Mouse (Mus musculus): ENCODE measurements around the gene Gnao1. TPM values are rescaled to one million over a fixed set of nuclear protein-coding genes. Genes with fewer than 3 reads are reported as not detected.

The Gnao1 gene
- 2.8 and 3.3 TPM in 2 replicates for polyA plus RNA-seq (2015; fragmentation: Nextera tagmentation; extraction: Ambion mirVana)

DNA sequence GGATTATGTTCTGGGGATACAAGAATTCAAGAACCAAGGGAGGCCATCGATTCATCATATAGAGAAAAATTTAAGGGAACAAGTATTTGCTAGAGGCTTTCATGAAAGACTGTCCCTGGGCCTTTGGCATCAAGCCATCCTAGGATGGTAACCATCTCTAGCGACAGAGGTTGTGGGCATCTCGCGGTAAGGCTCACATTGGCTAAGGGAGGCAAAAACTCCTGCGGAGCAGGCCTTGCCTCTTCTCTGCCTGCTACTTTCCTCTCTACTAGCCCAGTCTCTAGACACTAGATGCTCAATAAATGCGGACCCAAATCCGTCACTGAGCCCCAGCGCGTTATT, at the start of gene Gnao1:
Gnao1 (plus strand) TSS at position 281 of the 342 bp plus-strand sequence.
- H3K36me3 ChIP-seq (ENCODE audit: insufficient read depth, low read length) = no peaks in the 10 kb centered on the region
- no peak for ATAC-seq (ENCODE audit: low FRiP score, low TSS enrichment)
- peak within 1 kb of the TSS; percentile 68 for H3K4me3 ChIP-seq (ENCODE audit: low read length)
- peak within 1 kb of the TSS; percentile 83 for H3K4me2 ChIP-seq (replicated peaks; ENCODE audit: low read depth, low read length)
- H3K9me3 ChIP-seq (ENCODE audit: low read length) = no peaks in the 10 kb centered on the region
- H3K27me3 ChIP-seq (ENCODE audit: insufficient read depth, low read length) = peaks cover 30% of the 10 kb centered on the region
- WGBS = 11% methylated on average over 9 of the region's 9 CpGs
- peak within 1 kb of the TSS; percentile 34; the same call in 1 of the 2 replicates for H3K27ac ChIP-seq (ENCODE audit: low read length)
- H3K4me1 ChIP-seq (ENCODE audit: insufficient read depth, low read length) = peaks cover 29% of the 10 kb centered on the region
- H3K9ac ChIP-seq (replicated peaks; ENCODE audit: low read length) = peak within 1 kb of the TSS; percentile 71

DNA sequence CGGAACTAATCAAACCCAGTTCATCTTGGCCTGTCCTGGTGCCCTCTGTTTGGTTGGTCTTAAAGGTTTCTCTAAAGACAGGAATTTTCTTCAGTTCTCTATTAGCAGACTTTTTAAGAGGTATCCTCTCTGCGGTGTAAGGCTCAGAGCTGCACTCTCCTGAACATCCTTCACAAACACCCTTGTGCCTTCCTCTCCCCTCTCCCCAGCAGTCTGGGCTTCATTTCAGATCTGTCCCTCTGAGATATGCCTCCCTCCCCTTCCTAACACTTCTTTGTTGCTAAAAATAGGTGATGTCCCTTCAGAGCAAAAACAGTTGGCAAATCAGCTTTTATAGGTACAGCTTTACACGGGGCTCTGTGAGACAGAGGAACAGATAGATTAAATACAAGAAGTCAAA, 32.2 kb upstream of the Gnao1 start:
- WGBS = 60% methylated on average over 3 of the region's 3 CpGs
- Histone ChIP-seq H3K4me3 (ENCODE audit: low read length) (no peak overlapping the region), H3K4me1 (ENCODE audit: insufficient read depth, low read length) (no peaks in the 10 kb centered on the region)

DNA sequence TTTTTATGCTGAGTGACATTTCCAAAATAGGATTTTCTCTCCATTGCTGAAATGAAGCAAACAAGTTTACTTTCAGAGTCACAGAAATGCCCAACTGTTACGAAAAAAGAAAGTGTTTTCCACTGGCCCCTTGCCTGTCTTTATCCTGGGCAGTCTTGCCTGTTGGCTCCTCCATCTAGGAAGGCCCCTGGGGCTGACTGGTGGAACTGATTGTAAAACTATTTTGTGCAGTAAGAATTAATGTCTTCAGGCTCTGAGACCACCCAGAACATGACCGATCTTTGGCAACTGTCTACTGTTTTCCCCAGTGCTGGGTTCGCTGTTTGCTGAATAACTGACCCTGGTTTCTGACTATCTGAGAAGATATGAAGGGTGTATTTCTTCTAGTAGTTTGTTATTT, 540 bp upstream of the Gnao1 start:
- no peak overlapping the region for H3K4me3 ChIP-seq (ENCODE audit: low read length)
- H3K4me2 ChIP-seq (replicated peaks; ENCODE audit: low read depth, low read length) = no peak overlapping the region
- H3K27me3 ChIP-seq (ENCODE audit: insufficient read depth, low read length) = peaks cover 30% of the 10 kb centered on the region
- no peaks in the 10 kb centered on the region for H3K9me3 ChIP-seq (ENCODE audit: low read length)
- WGBS = 80% methylated on average over 3 of the region's 3 CpGs
- H3K36me3 ChIP-seq (ENCODE audit: insufficient read depth, low read length) = no peaks in the 10 kb centered on the region
- ATAC-seq (ENCODE audit: low FRiP score, low TSS enrichment) = no peak
- H3K9ac ChIP-seq (replicated peaks; ENCODE audit: low read length) = no peak overlapping the region
- peaks cover 29% of the 10 kb centered on the region for H3K4me1 ChIP-seq (ENCODE audit: insufficient read depth, low read length)
- no peak overlapping the region for H3K27ac ChIP-seq (ENCODE audit: low read length)

More for the DNA sequence above, 32.2 kb upstream of the Gnao1 start:
- Histone ChIP-seq H3K9me3 (ENCODE audit: low read length) (no peaks in the 10 kb centered on the region), H3K27ac (ENCODE audit: low read length) (no peak overlapping the region), H3K4me2 (replicated peaks; ENCODE audit: low read depth, low read length) (no peak overlapping the region), H3K27me3 (ENCODE audit: insufficient read depth, low read length) (no peaks in the 10 kb centered on the region), H3K36me3 (ENCODE audit: insufficient read depth, low read length) (no peaks in the 10 kb centered on the region), H3K9ac (replicated peaks; ENCODE audit: low read length) (no peak overlapping the region)
- no peak for ATAC-seq (ENCODE audit: low FRiP score, low TSS enrichment)

DNA sequence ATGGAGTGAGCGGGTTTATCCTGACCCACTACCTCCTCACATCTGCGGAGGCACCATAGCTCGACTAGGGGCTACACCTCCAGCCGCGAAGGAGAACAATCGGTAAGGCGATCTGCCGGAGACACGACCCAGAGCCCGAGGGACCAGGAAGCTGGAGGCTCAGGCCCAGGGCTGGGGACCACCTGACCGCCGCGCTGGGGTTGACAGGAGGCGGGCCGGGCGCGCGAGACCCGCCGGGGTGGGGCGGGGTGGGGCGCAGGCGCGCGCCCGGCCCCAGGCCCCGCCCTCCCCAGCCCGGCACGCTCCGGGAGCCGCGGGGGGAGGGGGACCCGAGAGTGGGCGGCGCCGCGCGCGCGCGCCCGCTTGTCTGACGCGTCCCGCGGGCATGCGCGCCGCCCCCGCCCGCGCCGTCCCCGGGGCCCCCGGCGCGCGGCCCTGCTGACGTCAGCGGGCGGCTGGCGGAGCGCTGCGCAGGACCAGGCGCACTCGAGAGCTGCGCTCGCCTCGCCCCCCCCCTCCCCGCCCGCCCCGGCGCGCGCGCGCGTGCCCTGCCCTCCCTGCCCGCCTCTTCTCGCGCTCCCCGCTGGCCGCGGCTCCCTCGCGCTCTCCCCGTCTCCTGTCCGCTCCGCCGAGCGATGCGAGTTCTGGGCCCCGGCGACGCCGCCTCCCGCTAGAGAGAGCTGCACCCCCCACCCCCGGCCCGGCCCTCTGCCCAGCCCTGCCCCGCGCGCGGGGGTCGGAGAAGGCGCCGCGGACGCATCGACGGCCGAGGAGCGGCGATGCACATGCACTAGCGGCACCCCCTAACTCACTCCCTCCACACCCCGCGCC, 477 bp downstream of the Gnao1 start:
- Histone ChIP-seq H3K36me3 (ENCODE audit: insufficient read depth, low read length) (no peaks in the 10 kb centered on the region), H3K4me2 (replicated peaks; ENCODE audit: low read depth, low read length) (peak overlapping the region; percentile 83), H3K4me3 (ENCODE audit: low read length) (peak overlapping the region; percentile 68), H3K4me1 (ENCODE audit: insufficient read depth, low read length) (peaks cover 29% of the 10 kb centered on the region), H3K27me3 (ENCODE audit: insufficient read depth, low read length) (peaks cover 30% of the 10 kb centered on the region), H3K9ac (replicated peaks; ENCODE audit: low read length) (peak overlapping the region; percentile 71), H3K9me3 (ENCODE audit: low read length) (no peaks in the 10 kb centered on the region), H3K27ac (ENCODE audit: low read length) (peak overlapping the region; percentile 34; the same call in 1 of the 2 replicates)
- ATAC-seq (ENCODE audit: low FRiP score, low TSS enrichment) = peak; percentile 90
- under 1% methylated on average over 32 of the region's 116 CpGs for WGBS

DNA sequence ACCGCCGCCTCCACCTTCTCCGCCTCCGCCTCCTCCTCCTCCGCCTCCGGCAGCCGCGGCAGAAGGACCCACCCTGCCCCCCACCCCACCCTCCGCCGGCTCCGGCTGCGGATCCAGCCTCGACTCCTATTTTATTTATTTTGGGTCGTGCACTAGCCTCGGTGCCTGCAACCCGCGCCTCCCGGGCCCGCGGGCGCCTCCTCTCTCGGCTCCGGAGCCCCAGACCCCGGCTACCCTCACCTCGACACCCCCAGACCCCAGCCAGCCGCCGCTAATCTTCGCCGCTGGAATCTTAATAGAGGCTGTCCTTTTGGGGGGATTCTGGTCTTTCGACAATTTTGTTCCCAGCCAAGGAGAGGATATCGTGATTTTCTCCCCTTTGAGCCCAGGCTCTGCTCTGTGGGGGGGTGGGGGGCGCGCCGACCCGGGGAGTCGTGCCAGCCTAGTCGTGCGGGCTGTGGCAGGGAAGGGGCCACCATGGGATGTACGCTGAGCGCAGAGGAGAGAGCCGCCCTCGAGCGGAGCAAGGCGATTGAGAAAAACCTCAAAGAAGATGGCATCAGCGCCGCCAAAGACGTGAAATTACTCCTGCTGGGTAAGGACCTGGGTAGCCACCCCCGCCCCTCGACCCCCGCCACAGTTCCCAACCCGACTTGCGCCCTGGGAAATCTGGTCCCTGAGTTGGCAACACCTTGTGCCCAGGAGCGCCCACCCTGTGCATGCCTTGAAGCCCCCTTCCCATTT, 1.3 kb downstream of the Gnao1 start:
- peak overlapping the region; percentile 83 for H3K4me2 ChIP-seq (replicated peaks; ENCODE audit: low read depth, low read length)
- H3K9ac ChIP-seq (replicated peaks; ENCODE audit: low read length) = peak overlapping the region; percentile 71
- WGBS = under 1% methylated on average over 44 of the region's 53 CpGs
- no peaks in the 10 kb centered on the region for H3K36me3 ChIP-seq (ENCODE audit: insufficient read depth, low read length)
- H3K27ac ChIP-seq (ENCODE audit: low read length) = no peak overlapping the region
- H3K27me3 ChIP-seq (ENCODE audit: insufficient read depth, low read length) = peaks cover 30% of the 10 kb centered on the region
- ATAC-seq (ENCODE audit: low FRiP score, low TSS enrichment) = no peak
- H3K4me3 ChIP-seq (ENCODE audit: low read length) = peak overlapping the region; percentile 68
- H3K9me3 ChIP-seq (ENCODE audit: low read length) = no peaks in the 10 kb centered on the region
- peaks cover 29% of the 10 kb centered on the region for H3K4me1 ChIP-seq (ENCODE audit: insufficient read depth, low read length)

DNA sequence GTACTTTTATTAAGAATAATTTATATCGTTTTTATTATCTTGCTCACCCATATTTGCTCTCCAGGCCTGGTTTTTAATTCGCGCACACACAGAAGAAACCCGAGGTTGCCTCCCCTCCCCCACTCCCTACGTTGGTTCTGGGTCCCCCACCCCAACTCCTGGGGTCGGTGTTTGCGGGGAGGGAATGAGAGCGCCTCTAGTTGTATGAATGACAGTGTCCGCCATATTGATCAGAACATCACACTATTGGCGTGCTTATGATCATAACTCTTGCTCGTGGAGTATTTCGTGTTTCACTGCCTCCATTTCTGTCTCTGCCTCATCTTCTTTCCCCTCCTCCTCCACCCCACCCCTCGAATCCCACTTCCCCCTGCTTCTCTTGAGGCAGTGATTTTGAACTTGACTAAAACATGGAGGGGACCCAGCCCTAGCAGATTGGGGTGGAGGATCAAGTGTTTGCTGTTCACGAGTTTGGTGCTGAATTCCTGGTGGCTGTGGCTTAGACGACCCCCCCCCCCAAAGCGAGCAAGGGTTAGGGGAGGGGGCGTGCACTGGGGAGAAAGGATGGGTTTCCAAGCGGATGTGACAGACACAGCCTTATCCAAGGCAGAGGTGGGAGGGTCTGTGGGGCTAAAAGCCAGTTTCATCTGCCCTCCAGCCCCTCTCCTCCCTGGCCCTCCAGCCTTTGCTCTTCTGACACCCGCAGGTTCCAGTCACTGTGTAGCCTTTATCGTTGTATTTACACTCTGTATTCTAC, 2.1 kb downstream of the Gnao1 start:
- H3K36me3 ChIP-seq (ENCODE audit: insufficient read depth, low read length) = no peaks in the 10 kb centered on the region
- ATAC-seq (ENCODE audit: low FRiP score, low TSS enrichment) = no peak
- H3K4me2 ChIP-seq (replicated peaks; ENCODE audit: low read depth, low read length) = peak overlapping the region; percentile 83; the same call in 1 of the 2 replicates
- H3K27me3 ChIP-seq (ENCODE audit: insufficient read depth, low read length) = peaks cover 30% of the 10 kb centered on the region
- 15% methylated on average over 20 of the region's 20 CpGs for WGBS
- H3K27ac ChIP-seq (ENCODE audit: low read length) = no peak overlapping the region
- H3K9me3 ChIP-seq (ENCODE audit: low read length) = no peaks in the 10 kb centered on the region
- H3K4me1 ChIP-seq (ENCODE audit: insufficient read depth, low read length) = peaks cover 29% of the 10 kb centered on the region
- peak overlapping the region; percentile 68 for H3K4me3 ChIP-seq (ENCODE audit: low read length)
- no peak overlapping the region for H3K9ac ChIP-seq (replicated peaks; ENCODE audit: low read length)

DNA sequence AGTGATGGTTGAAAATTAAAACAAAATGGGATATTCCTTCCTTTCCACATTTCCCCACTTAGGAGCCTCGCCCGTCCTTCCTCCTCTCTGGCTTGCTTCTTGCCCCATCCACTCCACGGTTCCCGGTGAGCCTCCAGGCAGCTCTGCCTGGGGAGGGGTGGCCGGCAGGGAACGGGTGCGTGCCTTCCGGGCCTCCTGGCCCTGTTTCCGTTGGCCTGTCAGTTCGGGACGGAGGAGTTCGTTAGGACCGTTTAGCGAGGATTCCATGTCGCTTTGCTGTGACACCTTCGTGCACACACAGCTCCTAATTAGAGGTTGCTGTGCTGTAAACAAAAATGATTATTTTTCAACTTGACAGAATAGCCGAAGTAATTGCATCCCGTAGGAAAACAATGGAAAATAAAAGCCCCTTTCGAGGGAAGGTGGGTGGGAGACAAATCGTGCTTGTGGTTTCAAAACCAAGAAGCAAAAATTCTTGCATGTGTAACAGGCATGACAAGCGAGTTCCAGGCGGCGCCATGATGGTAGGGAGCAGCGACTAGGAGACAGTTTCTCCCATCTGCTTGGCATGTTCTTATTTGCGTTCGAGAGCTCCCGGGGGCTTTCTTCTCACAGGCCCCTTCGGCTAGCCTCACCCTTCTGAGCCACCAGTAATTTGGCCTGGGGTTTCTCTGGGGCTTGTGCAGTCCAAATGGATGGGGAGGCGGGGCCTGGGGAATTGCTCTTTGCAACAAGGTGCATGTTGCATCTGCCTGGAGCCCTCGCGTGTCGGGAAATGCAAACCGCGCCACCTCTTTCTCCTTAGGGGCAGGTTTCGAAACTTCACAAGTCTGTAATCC, 3.0 kb downstream of the Gnao1 start:
- H3K27me3 ChIP-seq (ENCODE audit: insufficient read depth, low read length) = peaks cover 30% of the 10 kb centered on the region
- 7% methylated on average over 35 of the region's 35 CpGs for WGBS
- ATAC-seq (ENCODE audit: low FRiP score, low TSS enrichment) = no peak

DNA sequence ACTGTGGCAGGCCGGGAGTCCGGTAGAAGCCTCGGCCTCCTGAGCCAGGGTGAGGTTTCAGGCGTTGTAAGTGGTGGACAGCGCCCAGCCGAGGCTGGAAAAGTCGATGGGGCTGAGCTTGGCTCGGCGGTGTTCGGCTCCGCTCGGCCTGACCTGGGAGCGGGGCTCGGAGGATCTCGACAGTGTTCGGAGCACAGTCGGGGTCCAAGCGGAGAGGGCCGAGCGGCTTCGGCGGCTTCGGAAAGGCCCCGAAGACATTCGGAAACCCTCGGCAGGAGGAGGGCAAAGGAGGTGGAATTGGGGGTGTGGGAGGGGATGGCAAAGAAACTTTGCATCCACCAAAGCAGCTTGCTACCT, 3.6 kb downstream of the Gnao1 start:
- peak overlapping the region; percentile 31; the same call in 1 of the 2 replicates for H3K9ac ChIP-seq (replicated peaks; ENCODE audit: low read length)
- H3K4me2 ChIP-seq (replicated peaks; ENCODE audit: low read depth, low read length) = peak overlapping the region; percentile 62
- ATAC-seq (ENCODE audit: low FRiP score, low TSS enrichment) = peak; percentile 94
- 1% methylated on average over 26 of the region's 26 CpGs for WGBS
- H3K9me3 ChIP-seq (ENCODE audit: low read length) = no peaks in the 10 kb centered on the region
- no peak overlapping the region for H3K27ac ChIP-seq (ENCODE audit: low read length)
- peaks cover 28% of the 10 kb centered on the region for H3K27me3 ChIP-seq (ENCODE audit: insufficient read depth, low read length)
- peaks cover 29% of the 10 kb centered on the region for H3K4me1 ChIP-seq (ENCODE audit: insufficient read depth, low read length)
- H3K36me3 ChIP-seq (ENCODE audit: insufficient read depth, low read length) = no peaks in the 10 kb centered on the region
- peak overlapping the region; percentile 37 for H3K4me3 ChIP-seq (ENCODE audit: low read length)

More for the DNA sequence above, 3.0 kb downstream of the Gnao1 start:
- peaks cover 29% of the 10 kb centered on the region for H3K4me1 ChIP-seq (ENCODE audit: insufficient read depth, low read length)
- H3K4me3 ChIP-seq (ENCODE audit: low read length) = peak overlapping the region; percentile 37
- no peaks in the 10 kb centered on the region for H3K36me3 ChIP-seq (ENCODE audit: insufficient read depth, low read length)
- no peak overlapping the region for H3K9ac ChIP-seq (replicated peaks; ENCODE audit: low read length)
- peak overlapping the region; percentile 62 for H3K4me2 ChIP-seq (replicated peaks; ENCODE audit: low read depth, low read length)
- no peak overlapping the region for H3K27ac ChIP-seq (ENCODE audit: low read length)
- no peaks in the 10 kb centered on the region for H3K9me3 ChIP-seq (ENCODE audit: low read length)

DNA sequence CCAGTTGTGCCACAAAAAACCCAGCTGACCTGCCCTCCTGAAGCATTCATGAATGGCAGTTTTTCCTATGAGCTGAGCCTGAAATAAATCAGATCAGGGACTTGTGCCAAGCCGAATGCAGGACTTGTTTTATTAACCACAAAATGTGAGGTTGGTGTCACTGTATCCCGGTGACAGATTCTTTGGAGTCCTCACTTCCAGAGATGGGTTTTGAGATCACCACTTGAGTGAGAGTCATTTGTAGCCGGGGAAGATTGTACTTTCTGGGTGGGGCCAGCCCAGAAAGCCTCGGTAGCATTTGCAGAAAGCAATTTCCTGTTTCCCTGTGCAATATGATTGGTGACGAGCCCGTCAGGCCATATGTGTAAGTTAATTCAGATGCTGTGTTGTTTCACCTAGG, 4.5 kb downstream of the Gnao1 start:
- 65% methylated on average over 6 of the region's 6 CpGs for WGBS
- Histone ChIP-seq H3K9ac (replicated peaks; ENCODE audit: low read length) (no peak overlapping the region), H3K9me3 (ENCODE audit: low read length) (no peaks in the 10 kb centered on the region), H3K27me3 (ENCODE audit: insufficient read depth, low read length) (peaks cover 24% of the 10 kb centered on the region), H3K4me3 (ENCODE audit: low read length) (no peak overlapping the region), H3K4me2 (replicated peaks; ENCODE audit: low read depth, low read length) (no peak overlapping the region), H3K27ac (ENCODE audit: low read length) (no peak overlapping the region), H3K4me1 (ENCODE audit: insufficient read depth, low read length) (peaks cover 29% of the 10 kb centered on the region), H3K36me3 (ENCODE audit: insufficient read depth, low read length) (no peaks in the 10 kb centered on the region)
- no peak for ATAC-seq (ENCODE audit: low FRiP score, low TSS enrichment)
